Mouse (Mus musculus) lung, embryonic 16.5 days (tissue): ENCODE measurements around the gene Fam45a. TPM values are rescaled to one million over a fixed set of nuclear protein-coding genes. Genes with fewer than 3 reads are reported as not detected.

ENCODE experiments used
- ATAC-seq: fragments of 200-750 bp; cut with Nextera tagmentation; 2 replicates; pipeline ENCODE4 v1.8.0; 2017; ENCODE audit warnings: low read depth, mild to moderate bottlenecking, moderate library complexity
- H3K27ac ChIP-seq: fragments of 300-500 bp; sonication (generic); 2 replicates; pipeline ENCODE4 v1.5.1; 2014; ENCODE audit warnings: mild to moderate bottlenecking, control low read depth, low read length
- H3K27me3 ChIP-seq: fragments of 300-500 bp; sonication (generic); 2 replicates; pipeline ENCODE4 v1.6.1; 2014; ENCODE audit warnings: low read depth, low read length, mixed read lengths; ENCODE audit not compliant: control insufficient read depth, insufficient read depth
- H3K36me3 ChIP-seq: fragments of 300-500 bp; sonication (generic); 2 replicates; pipeline ENCODE4 v1.6.1; 2014; ENCODE audit warnings: low read length; ENCODE audit not compliant: control insufficient read depth, insufficient read depth
- H3K4me1 ChIP-seq: fragments of 300-500 bp; sonication (generic); replicated peaks from 2 replicates; pipeline ENCODE4 v1.6.1; 2014; ENCODE audit warnings: low read length, mixed read lengths; ENCODE audit not compliant: control insufficient read depth, insufficient read depth
- H3K4me2 ChIP-seq: fragments of 300-500 bp; sonication (generic); 2 replicates; pipeline ENCODE4 v1.6.1; 2014; ENCODE audit warnings: low read depth, low read length, control low read depth
- H3K4me3 ChIP-seq: fragments of 300-500 bp; sonication (generic); 2 replicates; pipeline ENCODE4 v1.5.1; 2014; ENCODE audit warnings: mild to moderate bottlenecking, low read length, control low read depth
- H3K9ac ChIP-seq: fragments of 300-500 bp; sonication (generic); 2 replicates; pipeline ENCODE4 v1.6.1; 2014; ENCODE audit warnings: low read length, control low read depth
- H3K9me3 ChIP-seq: fragments of 300-500 bp; sonication (generic); 2 replicates; pipeline ENCODE4 v1.6.1; 2016; ENCODE audit warnings: low read length; ENCODE audit not compliant: control insufficient read depth
- WGBS: fragments of 180-500 bp; shearing (Covaris S2); extraction: QIAGEN DNeasy Blood & Tissue Kit; methylation state at CpG from one replicate; pipeline ENCODE4 v1.1.7; 2014; 5-methylcytosine and 5-hydroxymethylcytosine counted together
- polyA plus RNA-seq: library from polyadenylated mRNA; unstranded; fragments of >200 nt; fragmentation: Nextera tagmentation; extraction: Ambion mirVana; gene quantifications from 2 replicates; pipeline ENCODE4 v1.2.1, GENCODE M21; 2015

The Fam45a gene
- polyA plus RNA-seq = 30.9 and 33.7 TPM in 2 replicates

GRCm38 (mm10) chr19:60811098-60812035 is at the start of gene Fam45a:
Fam45a (plus strand) TSS chr19:60811585.
- WGBS = under 1% methylated on average over 45 of the region's 45 CpGs
- H3K4me3 ChIP-seq = peak within 1 kb of the TSS; percentile 79
- peak within 1 kb of the TSS; percentile 90 for H3K4me2 ChIP-seq
- H3K27ac ChIP-seq = peak within 1 kb of the TSS; percentile 54; the same call in 1 of the 2 replicates
- ATAC-seq = peak; percentile 100
- peaks cover 7% of the 10 kb centered on the region; the same call in 1 of the 2 replicates for H3K4me1 ChIP-seq
- no peaks in the 10 kb centered on the region for H3K9me3 ChIP-seq
- peaks cover 2% of the 10 kb centered on the region; the same call in 1 of the 2 replicates for H3K36me3 ChIP-seq
- no peaks in the 10 kb centered on the region for H3K27me3 ChIP-seq
- H3K9ac ChIP-seq = peak within 1 kb of the TSS; percentile 82

- H3K4me1 ChIP-seq = no peaks in the 10 kb centered on the region
- H3K9me3 ChIP-seq = no peaks in the 10 kb centered on the region
- 83% methylated on average over 6 of the region's 6 CpGs for WGBS
- ATAC-seq = no peak
- H3K4me2 ChIP-seq = no peak overlapping the region
- H3K27ac ChIP-seq = no peak overlapping the region
- H3K4me3 ChIP-seq = no peak overlapping the region
- no peaks in the 10 kb centered on the region for H3K27me3 ChIP-seq
- peaks cover 54% of the 10 kb centered on the region for H3K36me3 ChIP-seq
- no peak overlapping the region for H3K9ac ChIP-seq
Observed at GRCm38 (mm10) chr19:60773366-60773765, 38.0 kb upstream of the Fam45a start.

- 70% methylated on average over 3 of the region's 3 CpGs for WGBS
- peaks cover 9% of the 10 kb centered on the region for H3K4me1 ChIP-seq
- ATAC-seq = no peak
- H3K27me3 ChIP-seq = no peaks in the 10 kb centered on the region
- no peak overlapping the region for H3K27ac ChIP-seq
- H3K4me2 ChIP-seq = no peak overlapping the region
- H3K4me3 ChIP-seq = no peak overlapping the region
- H3K9me3 ChIP-seq = no peaks in the 10 kb centered on the region
- peaks cover 16% of the 10 kb centered on the region for H3K36me3 ChIP-seq
- no peak overlapping the region for H3K9ac ChIP-seq
Observed at GRCm38 (mm10) chr19:60782034-60782433, 29.4 kb upstream of the Fam45a start.

- ATAC-seq = no peak
- H3K36me3 ChIP-seq = peaks cover 8% of the 10 kb centered on the region
- no peaks in the 10 kb centered on the region for H3K9me3 ChIP-seq
- peaks cover 13% of the 10 kb centered on the region for H3K4me1 ChIP-seq
- no peaks in the 10 kb centered on the region for H3K27me3 ChIP-seq
- 15% methylated on average over 1 of the region's 1 CpGs for WGBS
- no peak overlapping the region for H3K9ac ChIP-seq
- H3K4me3 ChIP-seq = no peak overlapping the region
- H3K27ac ChIP-seq = no peak overlapping the region
- no peak overlapping the region for H3K4me2 ChIP-seq
Observed at GRCm38 (mm10) chr19:60784712-60785111, 26.7 kb upstream of the Fam45a start.

- H3K36me3 ChIP-seq = no peaks in the 10 kb centered on the region
- no peak for ATAC-seq
- no peaks in the 10 kb centered on the region for H3K27me3 ChIP-seq
- peaks cover 17% of the 10 kb centered on the region for H3K4me1 ChIP-seq
- H3K4me3 ChIP-seq = no peak overlapping the region
- 38% methylated on average over 2 of the region's 2 CpGs for WGBS
- H3K9ac ChIP-seq = no peak overlapping the region
- no peaks in the 10 kb centered on the region for H3K9me3 ChIP-seq
- H3K4me2 ChIP-seq = peak overlapping the region; percentile 43; the same call in 1 of the 2 replicates
- H3K27ac ChIP-seq = no peak overlapping the region
Observed at GRCm38 (mm10) chr19:60787465-60788150, 23.8 kb upstream of the Fam45a start.

- 24% methylated on average over 6 of the region's 6 CpGs for WGBS
- H3K36me3 ChIP-seq = no peaks in the 10 kb centered on the region
- no peak overlapping the region for H3K27ac ChIP-seq
- peak overlapping the region; percentile 57; the same call in 1 of the 2 replicates for H3K9ac ChIP-seq
- H3K4me1 ChIP-seq = peaks cover 17% of the 10 kb centered on the region
- H3K4me3 ChIP-seq = peak overlapping the region; percentile 44
- peak overlapping the region; percentile 63 for H3K4me2 ChIP-seq
- H3K9me3 ChIP-seq = no peaks in the 10 kb centered on the region
- ATAC-seq = no peak
- no peaks in the 10 kb centered on the region for H3K27me3 ChIP-seq
Observed at GRCm38 (mm10) chr19:60788214-60788960, 23.0 kb upstream of the Fam45a start.

- H3K27ac ChIP-seq = peak overlapping the region; percentile 99; the same call in 1 of the 2 replicates
- peaks cover 17% of the 10 kb centered on the region for H3K4me1 ChIP-seq
- H3K9ac ChIP-seq = peak overlapping the region; percentile 97
- 1% methylated on average over 7 of the region's 7 CpGs for WGBS
- no peaks in the 10 kb centered on the region for H3K9me3 ChIP-seq
- peak overlapping the region; percentile 80 for H3K4me2 ChIP-seq
- no peaks in the 10 kb centered on the region for H3K36me3 ChIP-seq
- no peak for ATAC-seq
- peak overlapping the region; percentile 100 for H3K4me3 ChIP-seq
- no peaks in the 10 kb centered on the region for H3K27me3 ChIP-seq
Observed at GRCm38 (mm10) chr19:60789452-60789851, 21.9 kb upstream of the Fam45a start.

GRCm38 (mm10) chr19:60789919-60790506 is 21.4 kb upstream of the Fam45a start:
- Histone ChIP-seq H3K36me3 (no peaks in the 10 kb centered on the region), H3K9ac (peak overlapping the region; percentile 97), H3K27ac (peak overlapping the region; percentile 99), H3K9me3 (no peaks in the 10 kb centered on the region), H3K4me2 (peak overlapping the region; percentile 80), H3K4me3 (peak overlapping the region; percentile 100), H3K4me1 (peaks cover 17% of the 10 kb centered on the region), H3K27me3 (no peaks in the 10 kb centered on the region)
- WGBS = under 1% methylated on average over 60 of the region's 60 CpGs
- ATAC-seq = peak; percentile 72
